Mouse (Mus musculus) intestine, postnatal 0 days (tissue): ENCODE data around the gene Sh3pxd2a. TPM values are rescaled to one million over a fixed set of nuclear protein-coding genes. Genes with fewer than 3 reads are reported as not detected.
A peak's percentile ranks its signal among the peaks of the same experiment; 100 is the strongest.

Experiments used
- ATAC-seq: fragments of 200-750 bp; cut with Nextera tagmentation; 2 replicates; pipeline ENCODE4 v1.8.0; 2017; ENCODE audit warnings: mild to moderate bottlenecking, moderate TSS enrichment, moderate library complexity
- H3K27ac ChIP-seq: fragments of 300-500 bp; sonication (generic); 2 replicates; pipeline ENCODE4 v1.5.1; 2014; ENCODE audit warnings: mild to moderate bottlenecking, low read depth, low read length, moderate library complexity
- H3K27me3 ChIP-seq: fragments of 300-500 bp; sonication (generic); replicated peaks from 2 replicates; pipeline ENCODE4 v1.6.1; 2014; ENCODE audit warnings: low read length, mixed read lengths; ENCODE audit not compliant: control insufficient read depth, insufficient read depth
- H3K36me3 ChIP-seq: fragments of 300-500 bp; sonication (generic); 2 replicates; pipeline ENCODE4 v1.6.1; 2014; ENCODE audit warnings: mild to moderate bottlenecking, moderate library complexity; ENCODE audit not compliant: control insufficient read depth, insufficient read depth
- H3K4me1 ChIP-seq: fragments of 300-500 bp; sonication (generic); replicated peaks from 2 replicates; pipeline ENCODE4 v1.6.1; 2014; ENCODE audit warnings: antibody characterized with exemption, low read length, mixed read lengths; ENCODE audit not compliant: control insufficient read depth, insufficient read depth
- H3K4me2 ChIP-seq: fragments of 300-500 bp; sonication (generic); replicated peaks from 2 replicates; pipeline ENCODE4 v1.6.1; 2014; ENCODE audit warnings: low read depth, mild to moderate bottlenecking, moderate library complexity
- H3K4me3 ChIP-seq: fragments of 300-500 bp; sonication (generic); 2 replicates; pipeline ENCODE4 v1.5.1; 2014; ENCODE audit warnings: low read depth, low read length
- H3K9ac ChIP-seq: fragments of 300-500 bp; sonication (generic); 2 replicates; pipeline ENCODE4 v1.6.1; 2014; ENCODE audit warnings: mild to moderate bottlenecking, low read depth, low read length
- H3K9me3 ChIP-seq: fragments of 300-500 bp; sonication (generic); 2 replicates; pipeline ENCODE4 v1.6.1; 2016; ENCODE audit warnings: mixed run types; ENCODE audit not compliant: control insufficient read depth
- CTCF ChIP-seq: sonication (generic); IDR thresholded peaks from 2 replicates; pipeline ENCODE4 v1.5.1; 2016; ENCODE audit warnings: low read depth, mild to moderate bottlenecking, control low read depth, antibody characterized with exemption, moderate library complexity
- WGBS: fragments of 180-500 bp; shearing (Covaris S2); extraction: QIAGEN DNeasy Blood & Tissue Kit; methylation state at CpG from one replicate; pipeline ENCODE4 v1.1.7; 2014; 5-methylcytosine and 5-hydroxymethylcytosine counted together
- polyA plus RNA-seq: library from polyadenylated mRNA; unstranded; fragments of >200 nt; fragmentation: Nextera tagmentation; extraction: Ambion mirVana; gene quantifications from 2 replicates; pipeline ENCODE4 v1.2.1, GENCODE M21; 2015

Sh3pxd2a gene
- polyA plus RNA-seq, 1 experiment from 2014 or later: 2.2 TPM

DNA sequence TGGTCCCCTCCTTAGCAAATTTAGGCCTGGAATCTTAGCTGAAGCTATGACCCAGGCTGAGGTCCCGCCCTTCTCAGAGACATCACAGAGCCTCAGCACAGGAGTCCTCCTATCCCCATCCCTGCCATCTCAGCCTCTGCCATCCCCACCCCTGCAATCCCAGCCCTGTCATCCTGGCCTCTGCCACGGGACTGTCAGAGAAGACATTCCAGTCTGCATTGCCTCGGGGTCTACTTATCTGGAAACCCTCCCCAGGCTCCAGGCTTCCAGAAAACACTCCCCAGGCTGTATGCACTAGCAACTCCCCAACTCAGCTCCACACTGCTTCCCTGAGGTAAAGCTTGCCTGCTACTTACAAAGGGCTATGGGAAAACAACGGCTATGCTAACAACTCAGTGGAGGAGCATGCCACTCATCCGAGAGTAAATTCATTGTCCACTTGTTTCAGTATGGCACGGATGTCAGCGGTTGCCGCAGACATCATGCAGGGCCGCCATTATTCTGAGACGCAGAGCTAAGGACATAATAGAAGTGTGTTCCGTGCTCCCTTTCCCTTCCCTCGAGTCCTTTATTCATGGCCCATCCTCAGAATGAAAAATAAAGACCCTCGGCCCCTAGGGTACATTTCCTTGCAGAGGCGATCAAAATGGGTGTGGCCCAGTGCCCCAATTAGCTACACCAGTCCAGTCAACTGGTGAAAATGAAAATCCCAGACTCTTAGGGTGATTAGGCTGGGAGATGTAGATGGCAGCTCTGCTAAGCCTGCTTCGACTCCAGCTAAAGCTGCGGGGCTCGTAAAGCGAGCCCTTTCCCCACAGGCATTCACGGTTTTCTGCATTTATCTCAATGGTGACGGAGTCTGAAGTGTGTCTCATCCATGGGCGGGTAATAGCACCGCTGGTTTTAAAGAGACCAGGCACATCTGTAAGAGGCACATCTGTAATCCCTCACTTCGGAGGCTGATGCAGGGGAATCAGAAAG lies 29.1 kb upstream of the Sh3pxd2a start:
- H3K9me3 ChIP-seq: no peaks in the 10 kb centered on the region
- no peaks in the 10 kb centered on the region for H3K4me1 ChIP-seq
- H3K27ac ChIP-seq: no peak overlapping the region
- H3K4me2 ChIP-seq: no peak overlapping the region
- no peaks in the 10 kb centered on the region for H3K36me3 ChIP-seq
- no peaks in the 10 kb centered on the region for H3K27me3 ChIP-seq
- no peak overlapping the region for H3K4me3 ChIP-seq
- H3K9ac ChIP-seq: no peak overlapping the region
- WGBS: 78% methylated on average over 23 of the region's 23 CpGs
- no peak for TF ChIP-seq CTCF
- ATAC-seq: no peak

DNA sequence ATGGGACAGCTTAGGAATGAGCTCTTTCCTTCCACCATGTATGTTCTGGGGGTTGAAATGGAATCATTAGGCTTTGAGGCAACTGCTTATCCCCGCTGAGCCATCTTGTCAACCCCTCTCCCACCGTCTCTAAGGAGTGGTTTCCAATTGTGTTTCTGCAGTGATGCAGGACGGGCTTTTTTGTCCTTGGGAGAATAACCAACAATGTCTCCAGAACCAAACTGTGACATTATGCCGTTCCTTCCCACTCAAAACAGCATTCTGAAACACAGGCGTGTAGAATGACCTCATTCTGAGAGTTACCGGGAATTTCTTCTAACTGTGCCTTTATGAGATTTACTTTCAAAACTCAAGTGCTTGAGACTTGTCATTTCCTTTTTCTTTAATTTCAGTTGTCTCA lies 28.2 kb upstream of the Sh3pxd2a start:
- Histone ChIP-seq H3K4me2 (no peak overlapping the region), H3K4me3 (no peak overlapping the region), H3K27ac (no peak overlapping the region), H3K4me1 (no peaks in the 10 kb centered on the region), H3K27me3 (no peaks in the 10 kb centered on the region), H3K9ac (no peak overlapping the region), H3K36me3 (no peaks in the 10 kb centered on the region), H3K9me3 (no peaks in the 10 kb centered on the region)
- 85% methylated on average over 6 of the region's 6 CpGs for WGBS
- TF ChIP-seq CTCF: no peak
- ATAC-seq: no peak

DNA sequence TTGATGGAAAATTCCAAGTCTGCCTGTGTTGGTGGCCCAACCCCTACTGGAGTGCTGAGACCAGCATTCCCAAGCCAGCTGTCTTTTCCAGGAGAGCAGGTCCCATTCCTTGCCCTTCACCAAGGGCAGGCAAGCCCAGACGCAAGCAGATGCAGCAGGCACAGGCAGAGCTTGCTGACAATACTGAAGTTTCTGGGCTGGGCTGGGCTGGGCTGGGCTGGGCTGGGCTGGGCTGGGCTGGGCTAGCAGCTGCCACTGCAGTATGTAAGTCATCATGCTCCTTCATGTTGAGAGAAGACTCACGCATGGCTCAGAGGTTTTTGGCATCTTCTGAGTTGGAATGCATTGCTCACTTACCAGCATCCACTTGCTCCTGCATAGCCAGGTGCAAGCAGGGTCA lies 27.7 kb upstream of the Sh3pxd2a start:
- WGBS: 33% methylated on average over 2 of the region's 2 CpGs
- Histone ChIP-seq H3K36me3 (no peaks in the 10 kb centered on the region), H3K4me3 (no peak overlapping the region), H3K9me3 (no peaks in the 10 kb centered on the region), H3K27ac (no peak overlapping the region), H3K4me1 (no peaks in the 10 kb centered on the region), H3K9ac (no peak overlapping the region), H3K4me2 (no peak overlapping the region), H3K27me3 (no peaks in the 10 kb centered on the region)
- no peak for TF ChIP-seq CTCF
- peak; percentile 83 for ATAC-seq

DNA sequence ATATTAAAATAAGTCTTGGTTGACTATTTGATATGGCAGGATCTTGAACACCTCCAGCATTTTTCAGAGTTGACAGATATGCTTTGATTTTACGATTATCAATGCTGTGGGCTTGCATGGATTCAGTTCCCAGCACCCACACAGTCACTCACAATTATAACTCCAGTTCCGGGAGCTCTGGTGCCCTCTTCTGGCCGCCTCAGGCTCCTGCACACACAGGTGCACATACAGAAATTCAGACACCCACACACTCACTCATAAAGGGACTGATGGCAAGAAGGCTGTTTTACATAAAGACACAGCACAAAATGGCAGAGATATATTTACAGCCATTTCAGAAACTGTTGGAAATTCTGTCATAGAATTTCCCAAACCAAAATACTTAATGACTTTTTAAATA lies 25.0 kb upstream of the Sh3pxd2a start:
- H3K9ac ChIP-seq: no peak overlapping the region
- no peak overlapping the region for H3K4me3 ChIP-seq
- no peaks in the 10 kb centered on the region for H3K27me3 ChIP-seq
- TF ChIP-seq CTCF: peak; percentile 25; the same call in 1 of the 2 replicates
- H3K9me3 ChIP-seq: no peaks in the 10 kb centered on the region
- no peaks in the 10 kb centered on the region for H3K36me3 ChIP-seq
- H3K4me1 ChIP-seq: no peaks in the 10 kb centered on the region
- no peak overlapping the region for H3K4me2 ChIP-seq
- WGBS: 86% methylated on average over 3 of the region's 3 CpGs
- ATAC-seq: no peak
- H3K27ac ChIP-seq: no peak overlapping the region

DNA sequence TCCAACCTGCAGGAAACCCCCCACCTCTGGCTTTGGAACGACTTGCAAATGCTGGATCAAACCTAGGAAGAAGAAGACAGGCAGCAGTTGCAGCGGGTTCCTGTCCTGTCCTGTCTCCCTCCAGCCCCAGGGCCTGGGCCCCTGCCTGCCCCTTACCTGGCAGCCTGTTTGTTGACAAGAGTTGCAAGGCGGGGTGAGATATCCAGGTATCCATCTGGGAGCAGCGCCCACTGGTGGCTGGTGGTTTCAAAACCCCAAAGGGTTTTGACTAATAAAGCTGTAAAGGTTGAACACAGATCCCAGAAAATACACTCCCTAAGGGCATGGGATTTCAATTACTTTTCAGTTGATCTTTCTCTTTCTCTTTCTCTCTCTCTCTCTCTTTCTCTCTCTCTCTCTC lies 24.0 kb upstream of the Sh3pxd2a start:
- ATAC-seq: no peak
- peak; percentile 68 for TF ChIP-seq CTCF
- H3K4me1 ChIP-seq: no peaks in the 10 kb centered on the region
- no peak overlapping the region for H3K27ac ChIP-seq
- no peak overlapping the region for H3K4me3 ChIP-seq
- no peak overlapping the region for H3K4me2 ChIP-seq
- 41% methylated on average over 4 of the region's 4 CpGs for WGBS
- no peaks in the 10 kb centered on the region for H3K9me3 ChIP-seq
- H3K27me3 ChIP-seq: no peaks in the 10 kb centered on the region
- H3K36me3 ChIP-seq: no peaks in the 10 kb centered on the region
- no peak overlapping the region for H3K9ac ChIP-seq

DNA sequence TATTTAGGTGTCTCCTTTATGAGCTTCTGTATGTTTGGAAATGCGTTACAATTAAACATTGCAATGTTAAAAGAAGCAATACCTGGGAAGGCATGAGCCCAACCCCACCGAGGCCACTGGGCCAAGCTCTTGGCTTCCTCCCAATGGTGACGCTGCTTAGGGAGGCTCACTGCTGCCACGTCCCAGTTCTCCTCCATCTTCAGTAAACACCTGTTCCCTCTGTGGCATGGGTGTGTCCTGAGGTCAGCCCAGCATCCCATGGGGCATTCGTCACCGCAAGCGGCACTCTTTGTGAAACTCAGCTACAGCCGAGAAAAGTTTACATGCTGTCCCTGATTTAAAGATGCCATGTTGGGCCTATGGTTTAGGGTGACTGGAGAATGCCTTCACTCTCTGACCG lies 23.4 kb upstream of the Sh3pxd2a start:
- WGBS: 85% methylated on average over 9 of the region's 9 CpGs
- no peaks in the 10 kb centered on the region for H3K4me1 ChIP-seq
- H3K27ac ChIP-seq: no peak overlapping the region
- no peak for TF ChIP-seq CTCF
- H3K4me2 ChIP-seq: no peak overlapping the region
- no peaks in the 10 kb centered on the region for H3K36me3 ChIP-seq
- no peaks in the 10 kb centered on the region for H3K9me3 ChIP-seq
- no peak overlapping the region for H3K9ac ChIP-seq
- ATAC-seq: no peak
- no peaks in the 10 kb centered on the region for H3K27me3 ChIP-seq
- no peak overlapping the region for H3K4me3 ChIP-seq
